Mouse (Mus musculus): ENCODE data around the gene Plcxd1.
"Not testable (repeated sequence)": the region's sequence is repeated elsewhere in the genome, so short reads cannot be mapped to it uniquely, and the experiment has no call there.

The Plcxd1 gene

GRCm38 (mm10) chr5:110099656-110100580 is at the start of gene Plcxd1:
TSS of gene Plcxd1 (plus strand) at chr5:110099969.
- no peak for DNase-seq (ENCODE audit: low read depth, low spot score)

DNA sequence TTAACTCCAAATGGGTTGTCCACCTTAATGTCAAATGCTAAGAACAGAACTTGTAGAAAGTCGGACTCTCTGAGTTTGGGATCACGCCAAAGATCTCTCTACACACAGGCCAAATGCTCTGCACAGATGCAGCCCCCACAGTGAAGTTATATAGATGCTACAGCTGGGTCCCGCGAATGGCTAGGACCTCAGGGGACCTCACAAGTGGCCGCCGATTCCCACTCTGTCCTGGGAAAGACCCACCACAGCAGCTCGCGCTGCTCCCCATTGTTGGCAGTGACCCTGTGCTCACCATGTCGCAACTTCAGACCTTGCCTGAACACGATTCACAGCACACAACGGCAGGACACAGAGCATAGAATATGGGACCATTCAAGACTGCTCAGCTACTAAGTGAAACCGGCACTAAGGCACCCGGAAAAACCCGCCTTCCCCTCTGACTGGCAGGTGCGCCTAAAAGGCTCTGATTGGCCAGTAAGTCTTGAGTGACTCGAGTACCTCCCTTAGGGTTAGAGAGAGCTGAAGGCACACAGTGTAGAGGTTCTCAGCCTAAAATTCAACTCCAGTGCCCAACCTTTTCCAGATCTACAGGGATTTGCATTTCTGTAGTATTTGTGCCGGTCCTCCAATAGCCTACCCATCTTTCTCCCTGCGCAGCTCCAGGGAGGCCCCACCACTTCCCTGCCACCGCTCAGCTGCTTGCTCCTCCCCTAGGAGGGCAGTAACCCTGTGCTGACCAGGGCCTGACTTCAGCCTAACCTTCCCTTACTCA is 41.9 kb upstream of the Plcxd1 start:
- peak; percentile 92 for DNase-seq (ENCODE audit: low read depth, low spot score)

DNA sequence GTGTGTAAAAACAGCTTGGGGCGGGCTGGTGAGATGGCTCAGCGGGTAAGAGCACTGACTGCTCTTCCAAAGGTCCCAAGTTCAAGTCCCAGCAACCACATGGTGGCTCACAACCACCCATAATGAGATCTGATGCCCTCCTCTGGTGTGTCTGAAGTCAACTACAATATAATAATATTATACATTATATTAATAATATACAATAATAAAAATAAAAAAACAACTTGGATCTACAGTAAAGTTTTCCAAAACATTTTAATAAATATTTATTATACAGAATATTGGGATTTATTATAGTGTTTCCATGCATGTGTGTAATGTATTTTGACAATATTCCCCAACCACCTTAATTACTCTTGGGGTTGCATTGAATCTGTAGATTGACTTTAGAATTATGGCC is 27.4 kb upstream of the Plcxd1 start, which contains the start of gene Gm17655:
TSS of gene Gm17655 (minus strand) at position 101 of the 400 bp plus-strand sequence.
- DNase-seq (ENCODE audit: low read depth, low spot score) = not testable (repeated sequence)

DNA sequence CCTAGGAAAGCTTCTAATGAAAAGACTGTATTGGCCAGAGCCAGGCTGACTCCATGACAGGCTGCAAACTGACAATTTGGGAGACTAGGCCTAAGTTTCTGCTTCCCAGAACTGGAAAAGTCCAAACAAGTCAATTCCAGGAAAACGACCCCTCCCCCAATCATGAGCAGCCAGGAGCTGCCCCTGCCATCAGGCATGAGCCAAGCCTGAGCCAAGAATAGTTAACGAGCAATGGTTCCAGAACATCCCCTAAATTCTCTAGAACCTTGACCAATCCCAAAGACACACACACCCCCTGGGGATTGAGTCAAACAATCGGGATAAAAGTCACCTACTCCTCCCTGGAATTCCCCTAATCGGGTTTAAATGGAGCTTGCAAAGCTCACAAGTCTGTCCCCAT is 16.8 kb upstream of the Plcxd1 start:
- no peak for DNase-seq (ENCODE audit: low read depth, low spot score)

- DNase-seq (ENCODE audit: low read depth, low spot score) = no peak
Measured at GRCm38 (mm10) chr5:110086161-110086866, 13.5 kb upstream of the Plcxd1 start.

- peak; percentile 84 for DNase-seq (ENCODE audit: low read depth, low spot score)
Measured at GRCm38 (mm10) chr5:110091546-110091945, 8.2 kb upstream of the Plcxd1 start.

GRCm38 (mm10) chr5:110094030-110094846 is 5.5 kb upstream of the Plcxd1 start, which contains the start of gene Gm35315:
TSS of gene Gm35315 (minus strand) at chr5:110094420.
- peak; percentile 96 for DNase-seq (ENCODE audit: low read depth, low spot score)

- no peak for DNase-seq (ENCODE audit: low read depth, low spot score)
Measured at GRCm38 (mm10) chr5:110094847-110095213, 4.9 kb upstream of the Plcxd1 start.

GRCm38 (mm10) chr5:110098991-110099477 is 735 bp upstream of the Plcxd1 start:
- no peak for DNase-seq (ENCODE audit: low read depth, low spot score)

- no peak for DNase-seq (ENCODE audit: low read depth, low spot score)
Measured at GRCm38 (mm10) chr5:110100921-110101631, 1.3 kb downstream of the Plcxd1 start.

DNA sequence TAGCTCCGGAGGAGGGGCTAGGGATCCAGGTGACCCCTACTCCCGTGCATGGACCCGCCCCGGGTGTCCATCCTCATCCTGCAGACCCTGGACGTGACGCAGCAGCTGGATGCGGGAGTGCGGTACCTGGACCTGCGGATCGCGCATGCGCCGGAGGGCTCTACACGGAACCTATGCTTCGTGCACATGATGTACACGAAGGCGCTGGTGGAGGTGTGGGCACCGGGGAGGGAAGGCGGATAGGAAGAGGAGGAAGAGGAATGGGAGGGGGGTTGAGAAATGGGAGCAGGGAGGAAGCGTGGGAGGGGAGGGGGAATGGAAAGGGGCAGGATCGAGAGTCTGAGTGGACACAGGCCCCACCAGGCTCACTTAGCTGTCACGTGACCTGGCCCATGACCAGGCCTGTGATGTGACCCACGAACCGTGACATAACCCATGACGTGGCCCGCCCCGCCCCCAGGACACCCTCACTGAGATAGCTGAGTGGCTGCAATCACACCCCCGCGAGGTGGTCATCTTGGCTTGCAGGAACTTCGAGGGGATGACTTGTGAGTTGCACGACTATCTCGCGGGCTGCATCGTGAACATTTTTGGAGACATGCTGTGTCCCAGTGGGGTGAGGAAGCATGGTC is 2.1 kb downstream of the Plcxd1 start:
- DNase-seq (ENCODE audit: low read depth, low spot score) = no peak

DNA sequence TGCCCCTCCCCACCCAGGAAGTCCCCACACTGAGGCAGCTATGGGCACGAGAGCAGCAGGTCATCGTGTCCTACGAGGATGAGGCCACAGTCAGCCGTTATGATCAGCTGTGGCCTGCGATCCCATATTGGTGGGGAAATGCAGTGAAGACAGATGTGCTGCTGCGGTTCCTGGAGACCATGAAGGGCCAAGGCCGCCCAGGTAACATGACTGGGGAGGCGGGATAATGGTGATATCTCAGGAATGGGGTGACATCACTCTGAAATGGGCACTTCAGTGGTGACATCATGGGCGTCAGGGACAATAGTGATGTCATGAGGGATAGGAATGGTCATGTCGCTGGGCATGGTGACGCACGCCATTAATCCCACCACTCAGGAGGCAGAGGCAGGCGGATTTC is 2.7 kb downstream of the Plcxd1 start:
- no peak for DNase-seq (ENCODE audit: low read depth, low spot score)

DNA sequence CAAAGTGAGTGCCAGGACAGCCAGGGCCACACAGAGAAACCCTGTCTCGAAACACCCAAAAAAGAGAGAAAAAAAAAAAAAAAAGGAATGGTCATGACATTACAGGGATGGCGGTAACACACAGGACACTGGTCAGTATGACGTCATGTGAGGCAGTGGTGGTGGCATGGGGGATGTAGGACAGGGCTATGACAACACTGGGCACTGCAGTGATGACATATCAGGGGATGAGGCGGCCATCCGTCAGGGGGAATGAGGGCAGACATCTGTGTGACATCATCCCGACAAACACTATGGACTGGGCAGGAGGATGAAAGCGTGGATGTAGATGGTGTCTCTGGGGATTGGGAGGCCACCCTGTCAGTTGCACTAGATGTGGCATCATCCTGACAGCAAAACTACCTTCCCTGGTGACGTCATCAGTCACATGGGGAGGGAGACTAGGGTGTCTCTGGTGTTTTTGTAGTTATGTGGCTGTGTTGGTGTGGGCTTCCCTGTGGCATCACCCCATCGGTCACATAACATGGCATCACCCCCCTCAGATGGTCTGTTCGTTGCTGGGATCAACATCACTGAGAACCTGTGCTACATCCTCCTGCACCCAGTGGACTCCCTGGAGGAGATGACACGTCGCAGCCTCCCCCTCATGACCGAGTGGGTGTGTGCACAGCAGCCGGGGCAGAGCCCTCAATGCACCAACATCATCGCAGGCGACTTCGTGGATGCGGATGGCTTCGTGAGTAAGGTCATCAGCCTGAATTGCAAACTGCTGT is 3.3 kb downstream of the Plcxd1 start:
- no peak for DNase-seq (ENCODE audit: low read depth, low spot score)

DNA sequence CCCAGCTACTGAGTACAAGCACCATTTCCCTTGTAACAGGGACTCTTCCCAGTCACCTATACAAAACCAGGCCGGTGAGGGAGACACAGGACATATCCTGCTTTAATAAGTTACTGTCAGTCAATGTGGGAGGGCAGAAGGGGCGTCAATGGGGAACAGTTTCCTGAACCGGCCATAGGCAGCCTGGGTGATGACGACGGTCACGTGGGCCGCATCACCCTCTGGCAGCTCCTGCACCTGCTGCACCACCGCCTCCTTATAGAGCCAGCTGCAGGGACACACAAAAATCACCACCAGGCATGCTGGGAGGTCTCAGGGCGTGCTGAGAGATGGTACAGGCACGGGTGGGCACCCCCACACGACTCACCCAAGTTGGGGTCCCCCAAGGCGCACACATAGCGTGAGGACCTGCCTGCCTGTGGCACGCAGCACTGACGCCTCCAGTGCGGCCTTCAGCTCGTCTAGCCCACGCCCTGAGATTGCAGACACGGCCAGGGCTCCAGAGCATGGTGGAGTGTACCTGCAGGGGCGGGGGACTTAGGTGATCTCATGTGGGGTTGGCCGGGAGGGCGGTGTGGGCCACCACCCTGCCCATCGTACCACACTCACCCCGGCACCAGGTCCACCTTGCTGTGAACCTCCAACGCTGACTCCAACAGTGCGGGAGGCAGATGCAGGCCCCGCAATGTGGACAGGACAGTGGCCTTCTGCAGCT is 4.3 kb downstream of the Plcxd1 start:
- DNase-seq (ENCODE audit: low read depth, low spot score) = no peak

DNA sequence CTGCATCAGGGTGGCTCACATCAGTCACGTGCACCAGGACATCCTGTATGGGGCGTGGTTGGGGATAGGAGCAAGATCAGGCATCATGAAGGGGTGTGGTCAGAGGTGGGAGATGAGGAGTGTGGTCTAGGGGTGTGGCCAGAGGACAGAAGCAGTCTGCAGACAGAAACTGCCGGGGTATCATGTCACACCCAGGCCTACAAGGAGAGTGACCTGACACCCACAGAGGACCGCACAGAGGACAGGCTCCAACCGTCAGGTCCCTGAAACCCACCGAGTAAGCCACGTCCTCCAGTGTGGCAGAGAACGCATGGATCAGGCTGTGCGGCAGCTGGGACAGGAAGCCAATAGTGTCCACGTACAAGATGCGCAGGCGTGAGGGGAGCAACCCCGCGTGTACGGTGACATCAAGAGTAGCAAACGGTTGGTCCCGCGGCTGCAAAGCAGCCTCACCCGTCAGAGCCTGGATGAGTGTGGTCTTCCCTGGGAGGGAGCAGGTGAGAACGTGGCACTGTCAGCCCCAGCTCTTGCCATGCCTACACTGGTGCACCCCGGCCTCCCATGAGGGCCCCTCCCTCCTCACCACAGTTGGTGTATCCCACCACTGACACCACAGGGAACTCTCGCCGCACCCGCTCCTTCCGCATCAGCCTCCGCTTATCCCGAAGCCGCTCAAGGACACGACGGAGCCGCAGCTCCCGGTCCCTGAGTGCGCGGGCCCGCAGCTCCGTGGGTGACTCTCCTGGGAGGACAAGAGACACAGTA is 5.0 kb downstream of the Plcxd1 start:
- DNase-seq (ENCODE audit: low read depth, low spot score) = no peak

GRCm38 (mm10) chr5:110106140-110106871 is 6.5 kb downstream of the Plcxd1 start:
- DNase-seq (ENCODE audit: low read depth, low spot score) = no peak
